Mouse (Mus musculus) MEL (cell line): ENCODE measurements around the gene Unc79. TPM values are rescaled to one million over a fixed set of nuclear protein-coding genes. Genes with fewer than 3 reads are reported as not detected.

Experiments used
- DNase-seq: peaks from one replicate; pipeline ENCODE4 v3.0.0; 2011; ENCODE audit warnings: low read depth, low spot score
- H3K27ac ChIP-seq: 2 replicates; pipeline ENCODE4 v1.5.1; 2012; ENCODE audit warnings: low read depth, mild to moderate bottlenecking, control low read depth, low read length, moderate library complexity; ENCODE audit not compliant: control insufficient read depth
- H3K27me3 ChIP-seq, 2 experiments: fragments of 150-350 bp in 1 of 2; sonication (generic) in 1 of 2; 2 replicates each; pipeline ENCODE4 v1.6.1; 2012; ENCODE audit warnings: low read length in 2 of 2, mild to moderate bottlenecking in 2 of 2, improper control_type of control experiment in 1 of 2, moderate library complexity in 1 of 2; ENCODE audit not compliant: insufficient read depth in 2 of 2, control insufficient read depth in 1 of 2
- H3K36me3 ChIP-seq, 2 experiments: 2 replicates each; pipeline ENCODE4 v1.6.1; 2012 to 2014; ENCODE audit warnings: low read length in 2 of 2, improper control_type of control experiment in 1 of 2, inconsistent platforms in 1 of 2, mild to moderate bottlenecking in 1 of 2; ENCODE audit not compliant: insufficient read depth in 2 of 2, control insufficient read depth in 1 of 2
- H3K4me1 ChIP-seq, 2 experiments: fragments of 150-350 bp in 1 of 2; sonication (generic) in 1 of 2; 2 replicates each; pipeline ENCODE4 v1.6.1; 2012; ENCODE audit warnings: low read length in 2 of 2, improper control_type of control experiment in 1 of 2, mild to moderate bottlenecking in 1 of 2; ENCODE audit not compliant: insufficient read depth in 2 of 2, control insufficient read depth in 1 of 2
- H3K4me3 ChIP-seq, 2 experiments: fragments of 150-350 bp in 1 of 2; sonication (generic) in 1 of 2; 2 replicates each; pipeline ENCODE4 v1.5.1; 2012; ENCODE audit warnings: low read depth in 2 of 2, low read length in 2 of 2, mild to moderate bottlenecking in 2 of 2, moderate library complexity in 2 of 2, control low read depth in 1 of 2, improper control_type of control experiment in 1 of 2; ENCODE audit not compliant: control insufficient read depth in 1 of 2, insufficient read depth in 1 of 2
- H3K79me2 ChIP-seq: 2 replicates; pipeline ENCODE4 v1.6.1; 2012; ENCODE audit warnings: mild to moderate bottlenecking, low read length, moderate library complexity; ENCODE audit not compliant: control insufficient read depth, poor library complexity, insufficient read depth
- H3K9ac ChIP-seq: 2 replicates; pipeline ENCODE4 v1.6.1; 2012; ENCODE audit warnings: low read depth, mild to moderate bottlenecking, control low read depth, low read length, moderate library complexity; ENCODE audit not compliant: control insufficient read depth, poor library complexity, severe bottlenecking
- H3K9me3 ChIP-seq: fragments of 150-350 bp; sonication (generic); replicated peaks from 2 replicates; pipeline ENCODE4 v1.6.1; 2012; ENCODE audit warnings: mild to moderate bottlenecking, low read length, improper control_type of control experiment, moderate library complexity; ENCODE audit not compliant: insufficient read depth
- BHLHE40 ChIP-seq: IDR thresholded peaks from 2 replicates; pipeline ENCODE4 v1.6.1; 2012; ENCODE audit warnings: low read depth, mild to moderate bottlenecking, inconsistent platforms, low read length, improper control_type of control experiment, borderline replicate concordance
- CHD1 ChIP-seq: IDR thresholded peaks from 2 replicates; pipeline ENCODE4 v1.6.1; 2012; ENCODE audit warnings: low read depth, mild to moderate bottlenecking, inconsistent platforms, low read length, improper control_type of control experiment
- GABPA ChIP-seq: IDR thresholded peaks from 2 replicates; pipeline ENCODE4 v1.6.1; 2012; ENCODE audit warnings: low read depth, mild to moderate bottlenecking, inconsistent platforms, low read length, improper control_type of control experiment, moderate library complexity
- GATA1 ChIP-seq: IDR thresholded peaks from 2 replicates; pipeline ENCODE4 v1.6.1; 2011; ENCODE audit warnings: low read depth, low read length, improper control_type of control experiment
- HCFC1 ChIP-seq: IDR thresholded peaks from 2 replicates; pipeline ENCODE4 v1.6.1; 2012; ENCODE audit warnings: low read depth, mild to moderate bottlenecking, inconsistent platforms, low read length, improper control_type of control experiment, moderate library complexity
- JUND ChIP-seq: IDR thresholded peaks from 2 replicates; pipeline ENCODE4 v1.6.1; 2011; ENCODE audit warnings: low read depth, mild to moderate bottlenecking, improper control_type of control experiment, low read length
- KAT2A ChIP-seq: conservative IDR thresholded peaks from 2 replicates; pipeline ENCODE4 v1.6.1; 2012; ENCODE audit warnings: low read depth, low read length, improper control_type of control experiment, inconsistent platforms
- MEF2A ChIP-seq: IDR thresholded peaks from 2 replicates; pipeline ENCODE4 v1.6.1; 2014; ENCODE audit warnings: low read depth, mild to moderate bottlenecking, inconsistent platforms, low read length, improper control_type of control experiment; ENCODE audit not compliant: poor library complexity, insufficient replicate concordance, severe bottlenecking; ENCODE audit errors: extremely low read depth
- MXI1 ChIP-seq: IDR thresholded peaks from 2 replicates; pipeline ENCODE4 v1.6.1; 2011; ENCODE audit warnings: mild to moderate bottlenecking, low read depth, low read length, improper control_type of control experiment
- MYC ChIP-seq: IDR thresholded peaks from 2 replicates; pipeline ENCODE4 v1.6.1; 2011; ENCODE audit warnings: low read depth, mild to moderate bottlenecking, low read length, improper control_type of control experiment, moderate library complexity
- POLR2A ChIP-seq, 2 experiments: IDR thresholded peaks; 2 replicates each; pipeline ENCODE4 v1.6.1; 2011 to 2012; ENCODE audit warnings: low read length in 2 of 2, mild to moderate bottlenecking in 2 of 2, control low read depth in 1 of 2, improper control_type of control experiment in 1 of 2, low read depth in 1 of 2, moderate library complexity in 1 of 2; ENCODE audit not compliant: control insufficient read depth in 1 of 2, insufficient read depth in 1 of 2, poor library complexity in 1 of 2
- POLR2AphosphoS2 ChIP-seq: IDR thresholded peaks from 2 replicates; pipeline ENCODE4 v1.6.1; 2011; ENCODE audit warnings: low read length, improper control_type of control experiment
- SIN3A ChIP-seq: IDR thresholded peaks from 2 replicates; pipeline ENCODE4 v1.6.1; 2012; ENCODE audit warnings: low read length, improper control_type of control experiment, inconsistent platforms
- ZC3H11A ChIP-seq: IDR thresholded peaks from 2 replicates; pipeline ENCODE4 v1.6.1; 2012; ENCODE audit warnings: low read depth, mild to moderate bottlenecking, inconsistent platforms, low read length, improper control_type of control experiment
- polyA plus RNA-seq, 2 experiments: library from polyadenylated mRNA; stranded (reverse) in 1 of 2; unstranded in 1 of 2; fragments of >175 nt in 1 of 2; fragments of >200 nt in 1 of 2; gene quantifications; 2 replicates each; pipeline versions ENCODE4 v1.2.1 to v1.2.4; 2012; ENCODE audit warnings: low replicate concordance in 2 of 2, low read depth in 1 of 2; ENCODE audit not compliant: insufficient read length in 2 of 2, insufficient read depth in 1 of 2, missing spikeins in 1 of 2
- total RNA-seq: library from RNA; depleted of rRNA; stranded (reverse); fragments of 300-350 nt; gene quantifications from 2 replicates; pipeline ENCODE4 v1.2.3, GENCODE M21; 2012

Gene Unc79
- total and polyA plus RNA-seq, 3 experiments, result 0.01 TPM; not detected in 2

DNA sequence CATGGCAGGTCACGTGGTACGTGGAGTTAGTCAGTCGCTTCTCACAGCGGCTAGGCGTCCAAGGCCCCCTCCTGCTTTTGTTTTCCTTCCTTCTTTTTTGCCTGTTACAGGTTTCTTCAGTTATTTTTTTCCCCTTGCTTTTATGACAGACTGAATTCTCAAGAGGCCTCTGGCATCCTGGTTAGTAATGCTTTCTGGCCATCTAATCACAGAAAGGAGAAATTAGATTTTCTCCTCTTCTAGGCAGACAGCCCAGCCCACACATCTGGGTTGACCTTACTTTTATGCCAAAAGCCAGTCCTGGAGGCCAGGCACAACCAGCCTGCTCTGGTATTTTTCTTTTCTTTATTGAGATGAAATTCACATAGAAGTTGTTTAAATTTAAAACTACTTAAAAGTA is 94.1 kb downstream of the Unc79 start:
- no peaks in the 10 kb centered on the region for H3K4me1 ChIP-seq
- no peaks in the 10 kb centered on the region for H3K36me3 ChIP-seq
- H3K9ac ChIP-seq, result no peak overlapping the region
- no peak overlapping the region for H3K4me3 ChIP-seq
- H3K27me3 ChIP-seq, result no peaks in the 10 kb centered on the region
- no peaks in the 10 kb centered on the region for H3K79me2 ChIP-seq
- no peaks in the 10 kb centered on the region for H3K9me3 ChIP-seq
- TF ChIP-seq ZC3H11A (no peak), POLR2A (IDR thresholded peaks at IDR 0.05; ENCODE audit: control insufficient read depth in 1 of 2, insufficient read depth in 1 of 2, low read depth in 1 of 2, low read length in 2 of 2, poor library complexity in 1 of 2) (no peak), HCFC1 (no peak), GATA1 (no peak)
- no peak overlapping the region for H3K27ac ChIP-seq
- no peak for DNase-seq

DNA sequence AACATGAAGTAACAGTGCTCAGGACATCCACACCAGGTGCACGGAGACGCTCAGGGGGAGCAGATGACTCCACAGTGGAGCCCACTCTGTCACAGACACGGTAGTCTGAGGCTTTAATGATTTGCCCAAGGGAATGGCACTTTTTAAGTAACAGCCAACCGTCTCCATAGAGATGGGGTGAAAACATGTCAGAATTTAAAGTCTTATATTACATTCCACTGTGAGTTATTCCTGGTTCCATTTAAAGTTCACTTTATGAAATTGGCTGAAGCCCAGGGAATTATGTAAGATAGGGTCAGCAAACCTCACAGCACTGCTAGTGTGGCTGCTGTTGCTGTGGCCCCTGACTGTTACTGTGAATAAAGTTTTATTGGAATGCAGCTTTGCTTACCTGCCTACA is 95.8 kb downstream of the Unc79 start:
- Histone ChIP-seq H3K9me3 (no peaks in the 10 kb centered on the region), H3K36me3 (no peaks in the 10 kb centered on the region), H3K4me1 (no peaks in the 10 kb centered on the region), H3K27me3 (no peaks in the 10 kb centered on the region), H3K27ac (no peak overlapping the region), H3K9ac (no peak overlapping the region), H3K79me2 (no peaks in the 10 kb centered on the region), H3K4me3 (no peak overlapping the region)
- no peak for TF ChIP-seq MEF2A
- no peak for TF ChIP-seq MYC
- no peak for TF ChIP-seq KAT2A
- TF ChIP-seq CHD1, result no peak
- no peak for TF ChIP-seq GABPA
- TF ChIP-seq SIN3A, result no peak
- no peak for DNase-seq

DNA sequence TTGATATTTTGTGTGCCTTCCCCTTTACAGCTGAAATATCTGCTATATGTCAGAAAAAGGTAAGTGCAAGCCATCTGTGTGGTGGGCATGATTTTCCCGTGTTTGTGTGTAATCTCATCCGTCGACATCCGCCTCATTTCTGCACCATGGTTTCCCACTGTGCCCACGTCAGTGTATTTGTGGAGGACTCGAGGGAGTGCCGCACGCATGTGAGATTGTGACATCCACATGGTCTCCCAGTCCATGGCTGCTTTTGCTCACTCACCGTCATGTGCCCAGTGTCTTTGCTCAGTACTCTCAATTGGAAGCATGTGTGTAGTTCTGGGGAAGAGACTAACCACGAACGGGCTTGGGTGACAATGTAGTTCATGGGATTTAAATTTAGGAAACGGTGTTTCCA is 101.2 kb downstream of the Unc79 start:
- no peaks in the 10 kb centered on the region for H3K9me3 ChIP-seq
- no peak overlapping the region for H3K4me3 ChIP-seq
- no peak overlapping the region for H3K9ac ChIP-seq
- H3K27me3 ChIP-seq, result no peaks in the 10 kb centered on the region
- H3K27ac ChIP-seq, result no peak overlapping the region
- H3K36me3 ChIP-seq, result no peaks in the 10 kb centered on the region
- no peak for DNase-seq
- H3K79me2 ChIP-seq, result no peaks in the 10 kb centered on the region
- no peak for TF ChIP-seq JUND
- no peak for TF ChIP-seq POLR2AphosphoS2
- no peak for TF ChIP-seq SIN3A
- TF ChIP-seq MXI1, result no peak
- TF ChIP-seq BHLHE40, result no peak
- no peaks in the 10 kb centered on the region for H3K4me1 ChIP-seq
